Mouse (Mus musculus) liver, embryonic 13.5 days (tissue): ENCODE data around the gene Shc4. TPM values are rescaled to one million over a fixed set of nuclear protein-coding genes. Genes with fewer than 3 reads are reported as not detected.

Experiments
- ATAC-seq: fragments of 200-750 bp; cut with Nextera tagmentation; 2 replicates; pipeline ENCODE4 v1.8.0; 2017; ENCODE audit warnings: low read depth, mild to moderate bottlenecking, moderate number of reproducible peaks, moderate library complexity
- DNase-seq: peaks from one replicate; pipeline ENCODE4 v3.0.0; 2022
- H3K27ac ChIP-seq: fragments of 300-500 bp; sonication (generic); 2 replicates; pipeline ENCODE4 v1.5.1; 2015; ENCODE audit warnings: moderate library complexity, mild to moderate bottlenecking, inconsistent platforms
- H3K27me3 ChIP-seq: fragments of 300-500 bp; sonication (generic); 2 replicates; pipeline ENCODE4 v1.6.1; 2015; ENCODE audit warnings: mild to moderate bottlenecking, inconsistent platforms
- H3K36me3 ChIP-seq: fragments of 300-500 bp; sonication (generic); 2 replicates; pipeline ENCODE4 v1.6.1; 2015; ENCODE audit warnings: mild to moderate bottlenecking, inconsistent platforms
- H3K4me1 ChIP-seq: fragments of 300-500 bp; sonication (generic); replicated peaks from 2 replicates; pipeline ENCODE4 v1.6.1; 2015; ENCODE audit warnings: inconsistent platforms
- H3K4me2 ChIP-seq: fragments of 300-500 bp; sonication (generic); 2 replicates; pipeline ENCODE4 v1.6.1; 2015; ENCODE audit warnings: inconsistent platforms, mild to moderate bottlenecking, moderate library complexity
- H3K4me3 ChIP-seq: fragments of 300-500 bp; sonication (generic); replicated peaks from 2 replicates; pipeline ENCODE4 v1.5.1; 2015; ENCODE audit warnings: mild to moderate bottlenecking, inconsistent platforms
- H3K9ac ChIP-seq: fragments of 300-500 bp; sonication (generic); 2 replicates; pipeline ENCODE4 v1.6.1; 2015; ENCODE audit warnings: mild to moderate bottlenecking, inconsistent platforms
- H3K9me3 ChIP-seq: fragments of 300-500 bp; sonication (generic); replicated peaks from 2 replicates; pipeline ENCODE4 v1.6.1; 2016; ENCODE audit warnings: inconsistent platforms
- WGBS: fragments of 180-500 bp; shearing (Covaris S2); methylation state at CpG from one replicate; pipeline ENCODE4 v1.1.7; 2015; ENCODE audit not compliant: insufficient replicate concordance; 5-methylcytosine and 5-hydroxymethylcytosine counted together
- polyA plus RNA-seq: library from polyadenylated mRNA; unstranded; fragments of >200 nt; fragmentation: Nextera tagmentation; extraction: Ambion mirVana; gene quantifications from 2 replicates; pipeline ENCODE4 v1.2.1, GENCODE M21; 2015

The Shc4 gene
- polyA plus RNA-seq, 1 experiment from 2014 or later: 0.73 TPM

DNA sequence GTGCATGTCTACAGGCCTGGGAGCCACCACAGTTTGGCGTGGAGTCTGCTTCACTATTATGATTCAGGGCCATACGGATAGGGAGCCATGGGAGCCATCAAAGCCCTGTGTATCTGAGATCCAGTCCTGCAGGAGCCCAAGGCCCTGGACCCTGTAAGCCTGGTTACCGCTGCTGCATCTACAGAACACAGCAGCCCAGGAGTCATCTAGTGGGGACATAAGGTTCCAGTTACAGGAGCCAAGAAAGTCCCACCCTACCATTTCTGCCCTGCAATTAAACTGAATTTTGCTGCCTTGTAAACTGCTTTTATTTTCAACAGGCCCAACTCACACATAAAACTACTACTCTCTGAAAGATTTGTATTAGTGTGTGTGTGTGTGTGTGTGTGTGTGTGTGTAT, 121.0 kb downstream of the Shc4 start:
- WGBS: 82% methylated on average over 3 of the region's 3 CpGs
- DNase-seq (no peak), ATAC-seq (no peak)
- Histone ChIP-seq H3K27me3 (no peaks in the 10 kb centered on the region), H3K27ac (no peak overlapping the region), H3K36me3 (peaks cover 96% of the 10 kb centered on the region), H3K9ac (no peak overlapping the region), H3K4me2 (no peak overlapping the region), H3K4me1 (no peaks in the 10 kb centered on the region), H3K9me3 (no peaks in the 10 kb centered on the region), H3K4me3 (no peak overlapping the region)

DNA sequence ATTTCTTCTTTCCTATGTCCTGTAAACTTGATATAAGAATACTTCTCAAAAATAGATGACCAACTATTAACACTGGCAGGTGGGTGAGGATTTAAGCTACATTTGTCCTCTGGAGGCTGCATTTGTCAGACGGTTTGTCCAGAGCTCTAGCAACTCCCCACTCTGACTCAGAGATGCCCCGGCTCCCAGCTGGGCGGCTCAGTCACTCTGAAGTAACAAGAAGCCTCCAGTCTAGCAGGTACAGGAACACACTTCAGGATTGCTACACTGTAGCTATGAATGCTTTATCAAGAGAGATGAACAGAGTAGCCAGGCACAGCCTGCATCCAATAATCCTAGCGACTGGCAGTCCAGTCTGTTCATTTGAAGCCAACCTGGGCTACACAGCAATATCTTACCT, 125.0 kb downstream of the Shc4 start:
- Histone ChIP-seq H3K36me3 (peaks cover 91% of the 10 kb centered on the region), H3K9me3 (no peaks in the 10 kb centered on the region), H3K4me2 (no peak overlapping the region), H3K4me1 (no peaks in the 10 kb centered on the region), H3K27ac (no peak overlapping the region), H3K4me3 (no peak overlapping the region), H3K9ac (no peak overlapping the region), H3K27me3 (no peaks in the 10 kb centered on the region)
- ATAC-seq (no peak), DNase-seq (no peak)
- 74% methylated on average over 4 of the region's 4 CpGs for WGBS

GRCm38 (mm10) chr2:125598251-125598650, 125.7 kb downstream of the Shc4 start:
- Histone ChIP-seq H3K4me3 (no peak overlapping the region), H3K27me3 (no peaks in the 10 kb centered on the region), H3K36me3 (peaks cover 91% of the 10 kb centered on the region), H3K27ac (no peak overlapping the region), H3K4me1 (no peaks in the 10 kb centered on the region), H3K9me3 (no peaks in the 10 kb centered on the region), H3K9ac (no peak overlapping the region), H3K4me2 (no peak overlapping the region)
- 77% methylated on average over 6 of the region's 6 CpGs for WGBS
- no peak for DNase-seq
- ATAC-seq: no peak

GRCm38 (mm10) chr2:125594786-125595185, 129.2 kb downstream of the Shc4 start:
- WGBS: 92% methylated on average over 12 of the region's 12 CpGs
- Histone ChIP-seq H3K27ac (no peak overlapping the region), H3K36me3 (peaks cover 90% of the 10 kb centered on the region), H3K4me3 (no peak overlapping the region), H3K9ac (no peak overlapping the region), H3K9me3 (no peaks in the 10 kb centered on the region), H3K27me3 (no peaks in the 10 kb centered on the region), H3K4me1 (no peaks in the 10 kb centered on the region), H3K4me2 (no peak overlapping the region)
- no peak for DNase-seq
- no peak for ATAC-seq

DNA sequence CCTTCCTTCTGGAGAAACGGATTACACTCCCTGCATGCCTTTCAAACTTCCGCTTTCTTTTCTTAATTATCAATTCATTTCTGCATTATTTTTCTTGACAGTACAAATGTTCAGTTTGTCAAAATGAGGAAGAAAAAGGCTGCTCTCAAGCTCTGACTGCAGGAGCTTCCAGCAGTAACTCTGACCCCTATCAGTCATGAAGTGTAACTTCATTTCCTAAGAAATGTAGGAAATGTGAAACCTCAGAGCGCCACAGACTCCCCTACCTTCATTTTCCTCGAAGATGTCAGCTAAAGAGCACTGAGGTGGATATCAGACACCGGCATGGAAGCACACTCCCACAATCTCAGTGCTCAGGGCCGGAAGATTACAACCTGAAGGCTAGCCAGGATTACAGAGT, 129.9 kb downstream of the Shc4 start:
- Histone ChIP-seq H3K9me3 (no peaks in the 10 kb centered on the region), H3K27me3 (no peaks in the 10 kb centered on the region), H3K4me3 (no peak overlapping the region), H3K4me1 (no peaks in the 10 kb centered on the region), H3K4me2 (no peak overlapping the region), H3K9ac (no peak overlapping the region), H3K36me3 (peaks cover 89% of the 10 kb centered on the region), H3K27ac (no peak overlapping the region)
- WGBS: 75% methylated on average over 6 of the region's 6 CpGs
- ATAC-seq (no peak), DNase-seq (no peak)

GRCm38 (mm10) chr2:125591895-125592294, 132.1 kb downstream of the Shc4 start:
- Histone ChIP-seq H3K9me3 (no peaks in the 10 kb centered on the region), H3K27me3 (no peaks in the 10 kb centered on the region), H3K27ac (no peak overlapping the region), H3K4me2 (no peak overlapping the region), H3K9ac (no peak overlapping the region), H3K4me3 (no peak overlapping the region), H3K4me1 (no peaks in the 10 kb centered on the region), H3K36me3 (peaks cover 93% of the 10 kb centered on the region)
- ATAC-seq (no peak), DNase-seq (no peak)
- WGBS: 94% methylated on average over 4 of the region's 4 CpGs

GRCm38 (mm10) chr2:125589287-125589686, 134.7 kb downstream of the Shc4 start:
- Histone ChIP-seq H3K4me2 (no peak overlapping the region), H3K9ac (no peak overlapping the region), H3K4me3 (no peak overlapping the region), H3K27me3 (no peaks in the 10 kb centered on the region), H3K4me1 (no peaks in the 10 kb centered on the region), H3K36me3 (peaks cover 93% of the 10 kb centered on the region), H3K27ac (no peak overlapping the region), H3K9me3 (no peaks in the 10 kb centered on the region)
- ATAC-seq (no peak), DNase-seq (no peak)
- 51% methylated on average over 12 of the region's 12 CpGs for WGBS

- no peak overlapping the region for H3K4me3 ChIP-seq
- no peaks in the 10 kb centered on the region for H3K4me1 ChIP-seq
- peaks cover 88% of the 10 kb centered on the region for H3K36me3 ChIP-seq
- no peaks in the 10 kb centered on the region for H3K9me3 ChIP-seq
- no peak overlapping the region for H3K27ac ChIP-seq
- DNase-seq (no peak), ATAC-seq (peak; percentile 69)
- no peak overlapping the region for H3K4me2 ChIP-seq
- 38% methylated on average over 5 of the region's 5 CpGs for WGBS
- H3K27me3 ChIP-seq: no peaks in the 10 kb centered on the region
- no peak overlapping the region for H3K9ac ChIP-seq
These were observed 142.9 kb downstream of the Shc4 start for GRCm38 (mm10) chr2:125581081-125581480.

- H3K4me2 ChIP-seq: no peak overlapping the region
- no peaks in the 10 kb centered on the region for H3K4me1 ChIP-seq
- H3K9me3 ChIP-seq: no peaks in the 10 kb centered on the region
- peaks cover 90% of the 10 kb centered on the region for H3K36me3 ChIP-seq
- no peak overlapping the region for H3K27ac ChIP-seq
- no peaks in the 10 kb centered on the region for H3K27me3 ChIP-seq
- ATAC-seq (no peak), DNase-seq (no peak)
- H3K4me3 ChIP-seq: no peak overlapping the region
- 75% methylated on average over 4 of the region's 4 CpGs for WGBS
- no peak overlapping the region for H3K9ac ChIP-seq
These were observed 146.3 kb downstream of the Shc4 start for GRCm38 (mm10) chr2:125577670-125578069.

Other genes starting within 250 kb of the Shc4 start
- gene Gm9913, start 219.1 kb downstream of the Shc4 start, polyA plus RNA-seq: not detected in 2 replicates
- gene Fbn1, start 216.2 kb downstream of the Shc4 start, polyA plus RNA-seq: 1.2 TPM in 2 replicates
- gene Cep152, start 99.0 kb downstream of the Shc4 start, polyA plus RNA-seq: 4.1 and 5.1 TPM in 2 replicates
- gene Eid1, start 51.1 kb downstream of the Shc4 start, polyA plus RNA-seq: 36.8 and 41.1 TPM in 2 replicates
- gene Secisbp2l, start 58.7 kb upstream of the Shc4 start, polyA plus RNA-seq: 4.0 and 5.8 TPM in 2 replicates
- gene Galk2, start 135.0 kb upstream of the Shc4 start, polyA plus RNA-seq: 11.2 and 12.6 TPM in 2 replicates
- gene Cops2, start 135.0 kb upstream of the Shc4 start, polyA plus RNA-seq: 52.7 and 68.4 TPM in 2 replicates